In genomic region chr13:48691991-48692390, GRCm38 (mm10) we compare ENCODE assay signal across 23 mouse cellular contexts. TPM values are rescaled to one million over a fixed set of nuclear protein-coding genes. Genes with fewer than 3 reads are reported as not detected.
A peak's percentile ranks its signal among the peaks of the same experiment; 100 is the strongest.
DNase-seq lines count a peak whose midpoint lies in the region.
"Had no signal": no experiment of that assay in that cellular context is flagged by ENCODE, and none has a peak within 500 bp of the region (broad histone marks: within the 10 kb centered on the region; RNA-seq: fewer than 3 reads in every experiment).

No protein-coding gene starts in this region.

- 62% methylated on average over 2 of the region's 2 CpGs for WGBS in forebrain, embryonic 10.5 days

- peaks cover 16% of the 10 kb centered on the region for H3K4me1 ChIP-seq in forebrain, embryonic 10.5 days

- H3K9me3 ChIP-seq in forebrain, embryonic 10.5 days = peaks cover 11% of the 10 kb centered on the region; the same call in 1 of the 2 replicates
- H3K9me3 ChIP-seq: embryonic facial prominence, embryonic 15.5 days; forebrain, embryonic 13.5 days had no signal

- no peaks in the 10 kb centered on the region for H3K36me3 ChIP-seq in forebrain, embryonic 10.5 days (replicated peaks)
- H3K36me3 ChIP-seq: embryonic facial prominence, embryonic 13.5 days; embryonic facial prominence, embryonic 15.5 days; forebrain, embryonic 15.5 days had no signal

- H3K27me3 ChIP-seq in forebrain, embryonic 10.5 days (ENCODE audit: poor library complexity, severe bottlenecking) = peaks cover 5% of the 10 kb centered on the region; the same call in 1 of the 2 replicates
- H3K27me3 ChIP-seq: embryonic facial prominence, embryonic 13.5 days; embryonic facial prominence, embryonic 15.5 days; forebrain, embryonic 13.5 days; forebrain, embryonic 15.5 days had no signal

- DNase-seq in frontal cortex, adult 2 months (ENCODE audit: extremely low spot score in 1 of 2, low spot score in 1 of 2) = peak; percentile 2 to 28
- DNase-seq in frontal cortex, postnatal 25 days (ENCODE audit: low spot score in 2 of 2) = no peak
- peak; percentile 17 for DNase-seq in right cerebral cortex, adult 18-20 months
- no peak for DNase-seq in right cerebral cortex, postnatal 10 days (ENCODE audit: low spot score in 2 of 2)
- DNase-seq in telencephalon, adult 2 months (ENCODE audit: low read depth, low spot score) = peak; percentile 36
- no peak for DNase-seq in forebrain, embryonic 10.5 days (ENCODE audit: extremely low spot score, low spot score)
- DNase-seq: adrenal gland, adult 8-10 months; adrenal gland, postnatal 14 days; adrenal gland, postnatal 36 days; cerebellum, adult 11 months; cerebellum, adult 18-20 months; cerebellum, adult 8-10 months; cerebellum, adult 9-11 months; cerebellum, postnatal 14 days; cerebellum, postnatal 36 days; embryo, embryonic 11 days; forebrain, postnatal 0 days had no signal

- H3K27ac ChIP-seq in forebrain, embryonic 10.5 days = no peak overlapping the region
- H3K27ac ChIP-seq: embryonic facial prominence, embryonic 13.5 days; embryonic facial prominence, embryonic 15.5 days; forebrain, embryonic 13.5 days; forebrain, embryonic 15.5 days had no signal

- H3K4me3 ChIP-seq in forebrain, embryonic 10.5 days = no peak overlapping the region
- H3K4me3 ChIP-seq: embryonic facial prominence, embryonic 13.5 days; embryonic facial prominence, embryonic 15.5 days; erythroblast, embryonic 14.5 days; forebrain, embryonic 13.5 days; forebrain, embryonic 15.5 days had no signal

RNA-seq across cellular contexts. Expression of gene Barx1, which starts 29.2 kb away (rescaled TPM):
- not detected in 2 replicates for polyA plus RNA-seq in frontal cortex, adult 2 months (2012; rRNA removed)
- 0.66 and 1.3 TPM in 2 replicates for polyA plus RNA-seq in forebrain, embryonic 10.5 days (2016; fragmentation: Nextera tagmentation; extraction: Ambion mirVana)
- polyA plus RNA-seq: C2C12; erythroblast, embryonic 14.5 days; forebrain, embryonic 13.5 days; forebrain, embryonic 15.5 days; forebrain, postnatal 0 days had no signal

Comparison
In these comparisons a context has a peak if more than half of its experiments do, and no peak if none do; other contexts are left out.
1. DNase-seq: peak in frontal cortex, adult 2 months (2 of 2), right cerebral cortex, adult 18-20 months (single experiment) and telencephalon, adult 2 months (single experiment); none in frontal cortex, postnatal 25 days (0 of 2), right cerebral cortex, postnatal 10 days (0 of 2) and forebrain, embryonic 10.5 days (single experiment).